Mouse (Mus musculus) macrophage (primary cell): ENCODE results near the gene Zkscan16. TPM values are rescaled to one million over a fixed set of nuclear protein-coding genes. Genes with fewer than 3 reads are reported as not detected.

Experiments used
- H3K27ac ChIP-seq: fragments of 350-480 bp; formaldehyde crosslinking; 2 replicates; pipeline ENCODE4 v1.9.0; 2021
- H3K36me3 ChIP-seq: fragments of 350-480 bp; formaldehyde crosslinking; 2 replicates; pipeline ENCODE4 v1.9.0; 2021; ENCODE audit errors: inconsistent target
- H3K4me3 ChIP-seq: fragments of 350-480 bp; formaldehyde crosslinking; 2 replicates; pipeline ENCODE4 v1.9.0; 2021; ENCODE audit errors: inconsistent target
- H3K79me2 ChIP-seq: fragments of 350-480 bp; formaldehyde crosslinking; 2 replicates; pipeline ENCODE4 v1.9.0; 2021; ENCODE audit errors: inconsistent target
- WGBS: methylation state at CpG from one replicate; pipeline ENCODE4 v1.1.7; 2026; ENCODE audit warnings: inconsistent platforms; ENCODE audit not compliant: missing documents; 5-methylcytosine and 5-hydroxymethylcytosine counted together
- polyA plus RNA-seq: library from polyadenylated mRNA; stranded (reverse); fragments of 250-400 nt; gene quantifications from 3 replicates; pipeline ENCODE4 v1.2.4, GENCODE M21; 2018; ENCODE audit warnings: inconsistent platforms

The Zkscan16 gene
- polyA plus RNA-seq, 1 experiment from 2014 or later: not detected

GRCm38 (mm10) chr4:59000614-59001013, 57.2 kb downstream of the Zkscan16 start:
- WGBS: 0% methylated on average over 2 of the region's 2 CpGs
- Histone ChIP-seq H3K27ac (no peak overlapping the region), H3K36me3 (no peaks in the 10 kb centered on the region)

GRCm38 (mm10) chr4:59002948-59003805, 59.7 kb downstream of the Zkscan16 start, which contains the start of gene Gm20503:
Gm20503 (plus strand) TSS chr4:59003210.
- peaks cover 48% of the 10 kb centered on the region for H3K79me2 ChIP-seq
- peak within 1 kb of the TSS; percentile 49 for H3K4me3 ChIP-seq
- no peaks in the 10 kb centered on the region for H3K36me3 ChIP-seq
- WGBS: under 1% methylated on average over 89 of the region's 89 CpGs
- no peak within 1 kb of the TSS for H3K27ac ChIP-seq

More at GRCm38 (mm10) chr4:59000614-59001013, 57.2 kb downstream of the Zkscan16 start:
- Histone ChIP-seq H3K79me2 (peaks cover 23% of the 10 kb centered on the region), H3K4me3 (no peak overlapping the region)

- H3K27ac ChIP-seq: no peak overlapping the region
- peak overlapping the region; percentile 49 for H3K4me3 ChIP-seq
- H3K79me2 ChIP-seq: peaks cover 54% of the 10 kb centered on the region
- WGBS: 52% methylated on average over 7 of the region's 7 CpGs
- H3K36me3 ChIP-seq: no peaks in the 10 kb centered on the region
Observed at GRCm38 (mm10) chr4:59003806-59004200, 60.4 kb downstream of the Zkscan16 start.

GRCm38 (mm10) chr4:59006211-59006610, 62.8 kb downstream of the Zkscan16 start:
- whole genome bisulfite sequencing: 65% methylated on average over 8 of the region's 8 CpGs
- no peak overlapping the region for H3K27ac ChIP-seq
- H3K4me3 ChIP-seq: no peak overlapping the region
- H3K36me3 ChIP-seq: no peaks in the 10 kb centered on the region
- peaks cover 77% of the 10 kb centered on the region for H3K79me2 ChIP-seq

GRCm38 (mm10) chr4:59007016-59007415, 63.6 kb downstream of the Zkscan16 start:
- H3K4me3 ChIP-seq: no peak overlapping the region
- peaks cover 86% of the 10 kb centered on the region for H3K79me2 ChIP-seq
- WGBS: 71% methylated on average over 6 of the region's 6 CpGs
- H3K27ac ChIP-seq: no peak overlapping the region
- H3K36me3 ChIP-seq: no peaks in the 10 kb centered on the region

Other genes starting within 250 kb of the Zkscan16 start
- gene Olfr267, start 155.9 kb upstream of the Zkscan16 start, polyA plus RNA-seq: not detected in 3 replicates
- gene Ecpas, start 30.9 kb upstream of the Zkscan16 start, polyA plus RNA-seq: 24.1 to 39.2 TPM (median 33.8 TPM) in 3 replicates
- gene Ptgr1, start 43.5 kb downstream of the Zkscan16 start, polyA plus RNA-seq: 19.7 to 28.3 TPM (median 26.7 TPM) in 3 replicates
- 5.8 to 11.2 TPM (median 9.9 TPM) in 3 replicates for gene Dnajc25, start 51.4 kb downstream of the Zkscan16 start, polyA plus RNA-seq
- gene Gm20503, start 59.6 kb downstream of the Zkscan16 start, polyA plus RNA-seq: not detected in 3 replicates
- gene Gng10, start 91.5 kb downstream of the Zkscan16 start, polyA plus RNA-seq: 30.9 to 65.1 TPM (median 52.8 TPM) in 3 replicates
- gene AI481877, start 195.4 kb downstream of the Zkscan16 start, polyA plus RNA-seq: not detected in 3 replicates
- 15.3 to 16.7 TPM (median 16.4 TPM) in 3 replicates for gene Ugcg, start 245.6 kb downstream of the Zkscan16 start, polyA plus RNA-seq